Mouse (Mus musculus) kidney, adult 9 months (tissue): ENCODE measurements at regions not wholly inside any gene's neighbourhood (a gene's known extent, or its start where the extent isn't known, plus 50 kb on each side); places are given as distances from the start of the nearest gene placed in this dataset.

Source experiments
- DNase-seq: peaks from one replicate; pipeline ENCODE4 v3.0.0; 2022

DNA sequence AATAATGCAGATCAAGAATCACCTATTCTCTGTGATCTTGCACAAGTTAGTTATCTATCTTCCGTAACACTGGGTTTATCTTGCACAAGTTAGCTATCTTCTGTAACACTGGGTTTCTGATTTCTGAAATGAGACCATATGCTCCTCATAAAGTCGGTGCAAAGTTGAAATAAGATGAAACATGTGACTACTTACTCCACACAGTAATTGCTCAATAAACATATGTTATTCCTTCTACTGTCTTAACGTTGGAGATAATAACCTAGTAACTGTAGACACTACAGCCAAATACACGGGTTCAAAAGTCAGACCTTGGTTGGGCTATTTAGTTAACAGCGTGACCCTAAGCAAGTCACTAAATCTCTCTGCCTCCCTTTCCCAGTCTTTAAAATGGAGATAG lies 65.8 kb upstream of the Atp11b start:
- DNase-seq: no peak

DNA sequence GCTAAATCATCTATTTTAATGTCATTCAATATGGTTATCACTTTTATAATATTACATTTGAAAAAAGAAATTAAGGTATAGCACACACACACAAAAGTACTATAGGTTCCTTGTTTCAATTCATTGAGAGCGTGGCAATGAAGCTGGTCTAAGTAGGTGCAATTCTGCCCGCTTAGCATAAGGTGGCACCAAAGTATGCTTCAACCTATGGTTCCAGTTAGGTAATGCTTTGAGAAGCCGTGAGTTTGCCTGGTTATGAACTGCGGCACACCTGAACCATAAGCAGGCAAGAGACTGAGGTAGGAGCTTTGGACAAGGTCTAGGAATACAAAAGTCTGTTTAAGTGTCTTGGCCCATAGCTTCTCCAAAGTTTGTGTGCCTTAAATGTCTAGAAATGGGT lies 65.1 kb upstream of the Atp11b start:
- DNase-seq: peak; percentile 28

DNA sequence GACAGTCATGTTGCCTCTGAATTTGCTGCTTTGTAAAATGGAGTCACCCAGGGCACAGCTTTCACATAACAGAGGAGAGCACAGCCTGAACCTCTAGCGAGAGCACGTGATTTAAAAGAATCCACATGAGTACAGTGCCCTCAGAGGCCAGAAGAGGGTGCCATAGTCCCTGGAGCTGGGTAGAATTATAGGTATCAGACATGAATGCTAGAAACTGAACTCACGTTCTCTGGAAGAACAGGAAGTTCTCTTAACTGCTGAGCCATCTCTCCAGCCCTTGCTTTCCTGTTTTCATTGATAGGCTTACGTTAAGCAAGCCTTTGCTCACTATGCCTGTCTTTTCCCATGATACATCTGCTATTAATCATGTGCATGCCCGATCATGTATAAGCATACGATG lies 60.9 kb upstream of the Atp11b start:
- DNase-seq: peak; percentile 83

DNA sequence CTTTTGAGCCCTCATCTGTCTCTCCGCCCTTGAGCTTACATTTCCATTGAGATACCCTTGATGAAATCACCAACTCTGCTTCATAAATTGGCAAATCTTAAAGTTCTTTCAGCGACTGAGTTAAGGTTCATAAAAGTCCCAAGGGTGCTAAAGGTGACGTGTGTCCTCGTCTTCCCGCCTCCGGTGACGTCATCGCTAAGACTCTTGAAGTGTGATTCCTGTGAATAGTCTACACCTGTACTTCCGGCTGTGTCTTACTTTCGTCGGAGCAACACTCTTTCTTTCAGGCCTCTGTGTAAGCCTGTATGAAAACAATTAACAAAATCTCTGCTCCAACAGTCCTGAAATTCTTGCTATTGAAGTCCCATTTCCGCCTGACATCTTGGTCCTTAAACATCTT lies 60.4 kb upstream of the Atp11b start:
- DNase-seq: no peak

DNA sequence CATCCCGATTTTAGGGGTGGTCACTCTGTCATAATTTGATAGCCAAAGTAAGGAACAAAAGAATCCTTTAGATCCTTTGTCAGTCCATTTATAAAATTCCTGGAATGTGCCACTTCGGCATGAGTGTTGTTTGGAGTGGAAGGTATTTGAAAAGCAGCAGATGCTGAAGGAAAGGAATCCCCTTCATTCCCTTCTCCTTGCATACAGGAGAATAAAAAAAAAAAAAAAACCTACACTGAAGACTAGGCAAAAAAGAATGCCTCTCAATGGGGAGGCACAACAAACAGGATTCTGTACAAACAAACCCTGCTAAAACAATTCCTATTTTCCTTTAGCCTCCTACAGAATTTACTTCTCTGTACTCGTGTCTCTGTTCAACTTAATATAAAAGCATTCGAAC lies 59.7 kb upstream of the Atp11b start:
- no peak for DNase-seq

DNA sequence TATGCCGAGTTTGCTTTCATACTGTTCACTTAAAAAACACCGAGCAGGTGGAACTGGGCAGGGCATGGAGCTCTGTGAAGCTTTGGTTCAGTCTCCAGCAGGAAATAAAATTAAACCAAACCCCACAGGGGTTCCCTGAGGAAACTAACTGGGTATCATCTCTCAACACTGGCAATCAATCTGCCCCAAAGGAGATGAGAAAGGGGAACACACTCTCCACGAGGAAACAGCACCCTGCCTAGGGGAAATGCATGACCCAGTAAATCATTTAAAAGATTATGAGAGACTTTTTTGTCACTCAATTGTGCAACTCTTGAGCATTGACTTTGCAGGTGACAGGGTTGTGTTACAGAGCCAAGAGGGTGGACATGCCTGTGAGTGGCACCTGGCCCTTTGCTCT lies 58.0 kb upstream of the Atp11b start:
- DNase-seq: no peak

DNA sequence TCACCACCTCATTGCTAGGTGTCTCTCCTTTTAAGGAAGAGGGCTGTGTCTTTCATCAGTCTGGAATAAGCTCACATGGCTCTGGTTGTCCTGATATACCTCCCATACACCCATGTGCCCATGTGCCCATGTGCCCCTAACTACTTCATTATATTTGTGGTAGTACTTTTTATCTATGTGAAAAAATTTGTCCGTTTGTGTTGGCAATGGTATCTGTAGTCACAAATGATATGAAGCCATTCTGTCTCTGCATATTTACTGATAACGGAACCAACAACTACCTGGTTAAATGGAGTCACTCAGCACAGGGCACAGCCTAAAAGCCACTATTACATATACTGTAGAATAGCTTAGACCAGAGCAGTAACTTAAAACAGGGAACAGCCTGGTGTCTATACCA lies 54.6 kb upstream of the Atp11b start:
- DNase-seq: no peak

DNA sequence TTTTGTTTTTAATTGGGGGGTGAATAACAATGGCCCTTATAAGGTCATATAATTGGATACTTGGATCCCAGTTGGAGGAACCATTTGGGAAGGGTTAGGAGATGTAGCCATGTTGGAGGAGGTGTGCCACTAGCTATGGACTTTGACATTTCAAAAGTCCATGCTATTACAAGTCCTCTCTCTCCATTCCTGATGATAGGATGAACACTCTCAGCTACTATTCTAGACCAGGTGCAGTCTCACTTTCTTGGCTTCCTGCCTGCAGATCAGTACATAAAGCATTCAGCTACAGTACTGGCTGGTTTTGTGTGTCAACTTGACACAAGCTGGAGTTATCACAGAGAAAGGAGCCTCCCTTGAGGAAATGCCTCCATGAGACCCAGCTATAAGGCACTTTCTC lies 53.9 kb upstream of the Atp11b start:
- no peak for DNase-seq

DNA sequence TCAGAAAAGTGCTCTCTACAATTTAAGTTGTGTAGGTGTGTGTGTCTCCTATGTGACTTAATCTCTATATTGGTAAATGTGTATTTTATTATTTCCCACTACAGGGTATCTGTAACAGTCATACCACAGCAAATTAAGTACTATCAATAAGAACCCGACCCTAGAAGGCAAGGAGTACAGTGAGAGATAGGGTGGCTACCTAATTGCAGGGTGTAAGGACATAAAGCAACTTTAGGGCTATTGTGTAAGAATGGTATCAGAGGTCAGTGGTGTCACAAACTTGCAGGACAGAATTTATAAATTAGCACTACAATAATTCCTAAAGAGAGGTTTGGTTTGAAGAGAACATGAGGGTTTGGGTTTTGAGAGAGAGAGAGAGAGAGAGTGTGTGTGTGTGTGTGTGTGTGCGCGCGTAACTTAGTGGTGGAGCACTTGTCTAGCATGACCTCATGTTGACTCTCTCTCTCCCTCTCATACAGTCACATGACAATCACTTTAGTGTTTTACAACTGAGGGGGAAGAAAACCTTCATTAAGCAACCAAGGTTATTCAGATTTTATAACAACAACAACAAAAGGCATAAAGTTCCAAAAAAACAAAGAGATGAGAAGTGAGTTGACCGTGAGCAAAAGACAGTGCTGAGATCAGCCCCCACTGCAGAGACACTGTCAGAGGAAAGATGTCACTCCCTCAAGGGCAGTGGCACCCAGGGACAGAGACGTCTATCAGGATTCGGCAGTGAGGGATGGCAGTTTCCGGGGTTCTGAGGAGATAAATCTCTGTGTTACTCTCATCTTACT lies 50.2 kb upstream of the Atp11b start:
- no peak for DNase-seq
